Mouse (Mus musculus) inflammation-experienced regulatory T-cells, adult 16 weeks (primary cell): Measurements from ENCODE around the gene Med10. TPM values are rescaled to one million over a fixed set of nuclear protein-coding genes. Genes with fewer than 3 reads are reported as not detected.

Source experiments
- polyA plus RNA-seq: library from polyadenylated mRNA; unstranded; fragments of 100-300 nt; shearing (Covaris generic); gene quantifications from one replicate; pipeline ENCODE4 v1.2.1, GENCODE M21; 2017

Gene Med10
- polyA plus RNA-seq = 141 TPM

DNA sequence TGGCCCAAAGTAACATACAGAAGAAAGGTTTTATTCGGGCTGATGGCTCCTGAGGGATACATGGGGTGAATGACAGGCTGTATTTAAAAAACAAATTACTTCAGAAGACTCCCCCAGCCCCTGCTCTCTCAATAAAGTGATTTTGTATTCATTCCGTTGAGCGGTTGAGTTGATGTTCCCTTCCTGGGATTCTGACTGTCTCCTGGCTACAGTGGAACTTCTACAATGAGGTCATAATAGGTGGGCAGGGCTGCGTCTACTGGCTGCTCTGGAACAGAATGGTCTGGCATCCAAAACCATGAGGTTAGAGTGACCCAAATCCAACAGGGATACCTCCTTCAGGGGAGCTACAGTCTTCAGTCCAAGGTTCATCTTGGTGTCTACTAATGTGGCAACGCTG is at the start of gene Med10:
Gene Med10 (plus strand): TSS at position 301 of the 400 bp plus-strand sequence.

Other genes starting within 250 kb of the Med10 start
- 1.0 TPM for gene Srd5a1, start 191.0 kb upstream of the Med10 start, polyA plus RNA-seq
- gene Ube2ql1, start 62.5 kb upstream of the Med10 start, polyA plus RNA-seq = not detected